Mouse (Mus musculus) lung, embryonic 16.5 days (tissue): ENCODE measurements around the gene Litaf. TPM values are rescaled to one million over a fixed set of nuclear protein-coding genes. Genes with fewer than 3 reads are reported as not detected.
"Not testable (repeated sequence)": the region's sequence is repeated elsewhere in the genome, so short reads cannot be mapped to it uniquely, and the experiment has no call there.

Experiments used
- ATAC-seq: fragments of 200-750 bp; cut with Nextera tagmentation; 2 replicates; pipeline ENCODE4 v1.8.0; 2017; ENCODE audit warnings: low read depth, mild to moderate bottlenecking, moderate library complexity
- H3K27ac ChIP-seq: fragments of 300-500 bp; sonication (generic); 2 replicates; pipeline ENCODE4 v1.5.1; 2014; ENCODE audit warnings: mild to moderate bottlenecking, control low read depth, low read length
- H3K27me3 ChIP-seq: fragments of 300-500 bp; sonication (generic); 2 replicates; pipeline ENCODE4 v1.6.1; 2014; ENCODE audit warnings: low read depth, low read length, mixed read lengths; ENCODE audit not compliant: control insufficient read depth, insufficient read depth
- H3K36me3 ChIP-seq: fragments of 300-500 bp; sonication (generic); 2 replicates; pipeline ENCODE4 v1.6.1; 2014; ENCODE audit warnings: low read length; ENCODE audit not compliant: control insufficient read depth, insufficient read depth
- H3K4me1 ChIP-seq: fragments of 300-500 bp; sonication (generic); replicated peaks from 2 replicates; pipeline ENCODE4 v1.6.1; 2014; ENCODE audit warnings: low read length, mixed read lengths; ENCODE audit not compliant: control insufficient read depth, insufficient read depth
- H3K4me2 ChIP-seq: fragments of 300-500 bp; sonication (generic); 2 replicates; pipeline ENCODE4 v1.6.1; 2014; ENCODE audit warnings: low read depth, low read length, control low read depth
- H3K4me3 ChIP-seq: fragments of 300-500 bp; sonication (generic); 2 replicates; pipeline ENCODE4 v1.5.1; 2014; ENCODE audit warnings: mild to moderate bottlenecking, low read length, control low read depth
- H3K9ac ChIP-seq: fragments of 300-500 bp; sonication (generic); 2 replicates; pipeline ENCODE4 v1.6.1; 2014; ENCODE audit warnings: low read length, control low read depth
- H3K9me3 ChIP-seq: fragments of 300-500 bp; sonication (generic); 2 replicates; pipeline ENCODE4 v1.6.1; 2016; ENCODE audit warnings: low read length; ENCODE audit not compliant: control insufficient read depth
- whole genome bisulfite sequencing: fragments of 180-500 bp; shearing (Covaris S2); extraction: QIAGEN DNeasy Blood & Tissue Kit; methylation state at CpG from one replicate; pipeline ENCODE4 v1.1.7; 2014; 5-methylcytosine and 5-hydroxymethylcytosine counted together
- polyA plus RNA-seq: library from polyadenylated mRNA; unstranded; fragments of >200 nt; fragmentation: Nextera tagmentation; extraction: Ambion mirVana; gene quantifications from 2 replicates; pipeline ENCODE4 v1.2.1, GENCODE M21; 2015

Gene Litaf
- polyA plus RNA-seq, 1 experiment from 2014 or later, result 110 TPM

- Histone ChIP-seq H3K9me3 (no peaks in the 10 kb centered on the region), H3K4me2 (no peak overlapping the region), H3K4me3 (no peak overlapping the region), H3K27me3 (no peaks in the 10 kb centered on the region), H3K9ac (no peak overlapping the region), H3K4me1 (no peaks in the 10 kb centered on the region), H3K27ac (no peak overlapping the region), H3K36me3 (no peaks in the 10 kb centered on the region)
- ATAC-seq, result peak; percentile 67
- WGBS, result 58% methylated on average over 3 of the region's 3 CpGs
These were observed 44.4 kb downstream of the Litaf start for GRCm38 (mm10) chr16:11021403-11022112.

GRCm38 (mm10) chr16:11017807-11018595, 48.0 kb downstream of the Litaf start:
- WGBS, result 35% methylated on average over 11 of the region's 11 CpGs
- H3K4me1 ChIP-seq, result peaks cover 2% of the 10 kb centered on the region
- H3K4me2 ChIP-seq, result no peak overlapping the region
- peak overlapping the region; percentile 21; the same call in 1 of the 2 replicates for H3K9ac ChIP-seq
- peak; percentile 26; the same call in 1 of the 2 replicates for ATAC-seq
- no peaks in the 10 kb centered on the region for H3K9me3 ChIP-seq
- no peak overlapping the region for H3K4me3 ChIP-seq
- no peak overlapping the region for H3K27ac ChIP-seq
- H3K27me3 ChIP-seq, result no peaks in the 10 kb centered on the region
- no peaks in the 10 kb centered on the region for H3K36me3 ChIP-seq

GRCm38 (mm10) chr16:11016353-11016752, 49.6 kb downstream of the Litaf start:
- Histone ChIP-seq H3K4me2 (no peak overlapping the region), H3K27ac (no peak overlapping the region), H3K27me3 (no peaks in the 10 kb centered on the region), H3K9ac (no peak overlapping the region), H3K9me3 (no peaks in the 10 kb centered on the region), H3K4me1 (peaks cover 14% of the 10 kb centered on the region), H3K4me3 (no peak overlapping the region), H3K36me3 (no peaks in the 10 kb centered on the region)
- ATAC-seq, result no peak
- 39% methylated on average over 4 of the region's 4 CpGs for WGBS

GRCm38 (mm10) chr16:11014407-11014806, 51.5 kb downstream of the Litaf start:
- WGBS, result 73% methylated on average over 3 of the region's 3 CpGs
- Histone ChIP-seq H3K27me3 (no peaks in the 10 kb centered on the region), H3K4me1 (peaks cover 15% of the 10 kb centered on the region), H3K27ac (no peak overlapping the region), H3K9me3 (no peaks in the 10 kb centered on the region), H3K36me3 (no peaks in the 10 kb centered on the region), H3K9ac (no peak overlapping the region), H3K4me2 (no peak overlapping the region), H3K4me3 (no peak overlapping the region)
- ATAC-seq, result no peak

- H3K36me3 ChIP-seq, H3K27me3 ChIP-seq, H3K9me3 ChIP-seq, H3K4me2 ChIP-seq, H3K9ac ChIP-seq, ATAC-seq, H3K27ac ChIP-seq, H3K4me3 ChIP-seq: not testable (repeated sequence)
- WGBS, result 87% methylated on average over 9 of the region's 19 CpGs
- peaks cover 19% of the 10 kb centered on the region for H3K4me1 ChIP-seq
These were observed 52.4 kb downstream of the Litaf start for GRCm38 (mm10) chr16:11013464-11014147.

- Histone ChIP-seq H3K9me3 (no peaks in the 10 kb centered on the region), H3K4me3 (no peak overlapping the region), H3K27me3 (no peaks in the 10 kb centered on the region), H3K4me1 (peaks cover 22% of the 10 kb centered on the region), H3K4me2 (peak overlapping the region; percentile 14; the same call in 1 of the 2 replicates), H3K27ac (peak overlapping the region; percentile 69), H3K36me3 (no peaks in the 10 kb centered on the region), H3K9ac (no peak overlapping the region)
- 48% methylated on average over 11 of the region's 11 CpGs for WGBS
- ATAC-seq, result peak; percentile 29; the same call in 1 of the 2 replicates
These were observed 53.1 kb downstream of the Litaf start for GRCm38 (mm10) chr16:11012571-11013463.

- Histone ChIP-seq H3K4me2 (no peak overlapping the region), H3K4me1 (peaks cover 28% of the 10 kb centered on the region), H3K27me3 (no peaks in the 10 kb centered on the region), H3K4me3 (no peak overlapping the region), H3K9ac (no peak overlapping the region), H3K36me3 (no peaks in the 10 kb centered on the region), H3K9me3 (no peaks in the 10 kb centered on the region), H3K27ac (no peak overlapping the region)
- 89% methylated on average over 4 of the region's 4 CpGs for WGBS
- no peak for ATAC-seq
These were observed 54.0 kb downstream of the Litaf start for GRCm38 (mm10) chr16:11011939-11012338.

GRCm38 (mm10) chr16:11011206-11011605, 54.8 kb downstream of the Litaf start:
- H3K36me3 ChIP-seq, result no peaks in the 10 kb centered on the region
- ATAC-seq, result no peak
- H3K9me3 ChIP-seq, result no peaks in the 10 kb centered on the region
- no peak overlapping the region for H3K4me2 ChIP-seq
- no peaks in the 10 kb centered on the region for H3K27me3 ChIP-seq
- peaks cover 28% of the 10 kb centered on the region for H3K4me1 ChIP-seq
- no peak overlapping the region for H3K4me3 ChIP-seq
- H3K9ac ChIP-seq, result no peak overlapping the region
- H3K27ac ChIP-seq, result no peak overlapping the region
- 88% methylated on average over 2 of the region's 2 CpGs for WGBS
